Mouse (Mus musculus): Measurements from ENCODE around the gene Scn3b. TPM values are rescaled to one million over a fixed set of nuclear protein-coding genes. Genes with fewer than 3 reads are reported as not detected.

Scn3b gene
- polyA plus RNA-seq, 1 experiment from 2014 or later = 2.1 TPM

- H3K27ac ChIP-seq (ENCODE audit: low read length) = no peak overlapping the region
- H3K36me3 ChIP-seq (ENCODE audit: insufficient read depth, low read length) = no peaks in the 10 kb centered on the region
- H3K9me3 ChIP-seq (ENCODE audit: low read length) = no peaks in the 10 kb centered on the region
- H3K9ac ChIP-seq (replicated peaks; ENCODE audit: low read length) = no peak overlapping the region
- H3K4me3 ChIP-seq (ENCODE audit: low read length) = no peak overlapping the region
- peaks cover 14% of the 10 kb centered on the region for H3K27me3 ChIP-seq (ENCODE audit: insufficient read depth, low read length)
- WGBS = 12% methylated on average over 21 of the region's 21 CpGs
- ATAC-seq (ENCODE audit: low FRiP score, low TSS enrichment) = 0 out of 2 replicates have a peak, but pooled peaks have one; percentile 4
- H3K4me1 ChIP-seq (ENCODE audit: insufficient read depth, low read length) = peaks cover 17% of the 10 kb centered on the region; the same call in 1 of the 2 replicates
- H3K4me2 ChIP-seq (replicated peaks; ENCODE audit: low read depth, low read length) = 0 out of 2 replicates have a peak overlapping the region, but pooled peaks have one; percentile 17
Observed at GRCm38 (mm10) chr9:40268040-40268747, 823 bp upstream of the Scn3b start.

- H3K4me3 ChIP-seq (ENCODE audit: low read length) = peak overlapping the region; percentile 38
- no peaks in the 10 kb centered on the region for H3K9me3 ChIP-seq (ENCODE audit: low read length)
- H3K27ac ChIP-seq (ENCODE audit: low read length) = no peak overlapping the region
- ATAC-seq (ENCODE audit: low FRiP score, low TSS enrichment) = no peak; the same call in 1 of the 2 replicates
- no peaks in the 10 kb centered on the region for H3K36me3 ChIP-seq (ENCODE audit: insufficient read depth, low read length)
- H3K9ac ChIP-seq (replicated peaks; ENCODE audit: low read length) = no peak overlapping the region
- WGBS = 1% methylated on average over 4 of the region's 4 CpGs
- peak overlapping the region; percentile 56 for H3K4me2 ChIP-seq (replicated peaks; ENCODE audit: low read depth, low read length)
- H3K27me3 ChIP-seq (ENCODE audit: insufficient read depth, low read length) = peaks cover 14% of the 10 kb centered on the region
- peaks cover 17% of the 10 kb centered on the region; the same call in 1 of the 2 replicates for H3K4me1 ChIP-seq (ENCODE audit: insufficient read depth, low read length)
Observed at GRCm38 (mm10) chr9:40268748-40269102, 292 bp upstream of the Scn3b start.

DNA sequence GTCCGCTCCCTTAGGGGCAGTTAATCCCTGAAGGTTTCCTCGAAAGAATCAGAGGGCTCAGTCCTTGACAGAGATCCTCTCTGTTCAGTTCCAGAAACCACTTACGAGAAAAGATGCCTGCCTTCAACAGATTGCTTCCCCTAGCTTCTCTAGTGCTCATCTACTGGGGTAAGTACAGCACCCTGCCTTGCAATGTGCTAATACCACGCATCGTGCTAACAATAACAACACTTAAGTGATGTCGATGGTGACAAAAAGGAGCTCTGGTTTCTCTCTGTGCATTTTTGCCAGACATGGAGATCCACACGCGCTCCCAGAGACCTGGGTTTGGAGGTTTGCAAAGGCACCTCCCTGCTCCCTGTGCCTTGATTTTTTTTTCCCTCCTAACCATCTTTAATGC is 863 bp downstream of the Scn3b start:
- H3K9me3 ChIP-seq (ENCODE audit: low read length) = no peaks in the 10 kb centered on the region
- H3K4me1 ChIP-seq (ENCODE audit: insufficient read depth, low read length) = peaks cover 17% of the 10 kb centered on the region; the same call in 1 of the 2 replicates
- peaks cover 14% of the 10 kb centered on the region for H3K27me3 ChIP-seq (ENCODE audit: insufficient read depth, low read length)
- no peak overlapping the region for H3K4me2 ChIP-seq (replicated peaks; ENCODE audit: low read depth, low read length)
- ATAC-seq (ENCODE audit: low FRiP score, low TSS enrichment) = no peak
- no peaks in the 10 kb centered on the region for H3K36me3 ChIP-seq (ENCODE audit: insufficient read depth, low read length)
- no peak overlapping the region for H3K27ac ChIP-seq (ENCODE audit: low read length)
- no peak overlapping the region for H3K9ac ChIP-seq (replicated peaks; ENCODE audit: low read length)
- WGBS = 28% methylated on average over 8 of the region's 8 CpGs
- no peak overlapping the region for H3K4me3 ChIP-seq (ENCODE audit: low read length)

GRCm38 (mm10) chr9:40271075-40271474 is 2.1 kb downstream of the Scn3b start:
- WGBS = 71% methylated on average over 3 of the region's 3 CpGs
- H3K4me3 ChIP-seq (ENCODE audit: low read length) = no peak overlapping the region

DNA sequence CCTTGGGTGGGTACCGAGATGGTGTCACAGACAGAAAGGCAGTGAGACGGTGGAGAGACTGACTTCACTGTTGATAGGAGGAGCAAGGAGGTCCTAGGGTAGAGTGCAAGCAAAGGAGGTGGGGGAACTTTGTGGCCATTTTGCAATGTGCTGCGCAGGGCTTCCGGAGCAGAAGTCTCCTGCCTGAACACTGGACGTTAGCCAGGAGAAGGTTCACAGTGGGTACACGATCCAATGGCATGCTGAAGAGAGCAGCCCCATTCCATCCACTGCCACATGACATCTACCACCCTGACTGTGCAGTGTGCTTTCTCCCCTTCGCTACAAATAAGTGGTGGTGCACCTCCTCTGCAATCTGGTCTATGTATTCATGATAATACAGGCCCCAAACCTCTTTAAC is 3.8 kb downstream of the Scn3b start:
- peaks cover 16% of the 10 kb centered on the region; the same call in 1 of the 2 replicates for H3K4me1 ChIP-seq (ENCODE audit: insufficient read depth, low read length)
- 88% methylated on average over 7 of the region's 7 CpGs for WGBS
- no peaks in the 10 kb centered on the region for H3K9me3 ChIP-seq (ENCODE audit: low read length)
- H3K27me3 ChIP-seq (ENCODE audit: insufficient read depth, low read length) = peaks cover 14% of the 10 kb centered on the region
- no peak for ATAC-seq (ENCODE audit: low FRiP score, low TSS enrichment)
- no peak overlapping the region for H3K4me3 ChIP-seq (ENCODE audit: low read length)
- no peak overlapping the region for H3K27ac ChIP-seq (ENCODE audit: low read length)
- no peaks in the 10 kb centered on the region for H3K36me3 ChIP-seq (ENCODE audit: insufficient read depth, low read length)
- no peak overlapping the region for H3K4me2 ChIP-seq (replicated peaks; ENCODE audit: low read depth, low read length)
- no peak overlapping the region for H3K9ac ChIP-seq (replicated peaks; ENCODE audit: low read length)

More at GRCm38 (mm10) chr9:40271075-40271474, 2.1 kb downstream of the Scn3b start:
- Histone ChIP-seq H3K36me3 (ENCODE audit: insufficient read depth, low read length) (no peaks in the 10 kb centered on the region), H3K4me2 (replicated peaks; ENCODE audit: low read depth, low read length) (no peak overlapping the region), H3K4me1 (ENCODE audit: insufficient read depth, low read length) (peaks cover 17% of the 10 kb centered on the region; the same call in 1 of the 2 replicates), H3K9me3 (ENCODE audit: low read length) (no peaks in the 10 kb centered on the region), H3K27ac (ENCODE audit: low read length) (no peak overlapping the region), H3K27me3 (ENCODE audit: insufficient read depth, low read length) (peaks cover 14% of the 10 kb centered on the region), H3K9ac (replicated peaks; ENCODE audit: low read length) (no peak overlapping the region)
- ATAC-seq (ENCODE audit: low FRiP score, low TSS enrichment) = no peak

DNA sequence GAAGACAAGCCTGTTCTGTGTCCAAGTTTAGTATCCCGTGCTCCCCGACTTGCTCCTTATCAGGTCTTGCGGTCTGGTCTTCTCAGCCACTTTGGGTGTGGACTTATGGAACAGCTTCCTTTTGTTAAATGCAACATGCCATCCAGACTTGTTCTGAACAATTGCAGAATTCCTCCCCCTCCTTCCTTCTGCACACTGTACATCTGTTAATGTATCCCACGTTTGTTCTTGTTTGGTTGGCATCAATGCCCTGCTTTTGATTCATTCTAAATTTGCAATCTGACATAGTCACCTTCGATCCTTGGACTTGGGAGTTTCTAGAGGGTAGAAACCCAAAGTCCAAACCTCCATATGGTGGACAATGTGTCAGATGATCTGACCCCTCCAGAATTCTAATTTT is 6.9 kb downstream of the Scn3b start:
- no peaks in the 10 kb centered on the region for H3K4me1 ChIP-seq (ENCODE audit: insufficient read depth, low read length)
- no peaks in the 10 kb centered on the region for H3K9me3 ChIP-seq (ENCODE audit: low read length)
- ATAC-seq (ENCODE audit: low FRiP score, low TSS enrichment) = no peak
- H3K9ac ChIP-seq (replicated peaks; ENCODE audit: low read length) = no peak overlapping the region
- no peaks in the 10 kb centered on the region for H3K36me3 ChIP-seq (ENCODE audit: insufficient read depth, low read length)
- no peak overlapping the region for H3K4me2 ChIP-seq (replicated peaks; ENCODE audit: low read depth, low read length)
- no peak overlapping the region for H3K4me3 ChIP-seq (ENCODE audit: low read length)
- WGBS = 83% methylated on average over 5 of the region's 5 CpGs
- no peak overlapping the region for H3K27ac ChIP-seq (ENCODE audit: low read length)
- no peaks in the 10 kb centered on the region for H3K27me3 ChIP-seq (ENCODE audit: insufficient read depth, low read length)

GRCm38 (mm10) chr9:40277671-40278070 is 8.7 kb downstream of the Scn3b start:
- Histone ChIP-seq H3K4me3 (ENCODE audit: low read length) (no peak overlapping the region), H3K27me3 (ENCODE audit: insufficient read depth, low read length) (no peaks in the 10 kb centered on the region), H3K36me3 (ENCODE audit: insufficient read depth, low read length) (no peaks in the 10 kb centered on the region), H3K4me1 (ENCODE audit: insufficient read depth, low read length) (no peaks in the 10 kb centered on the region), H3K4me2 (replicated peaks; ENCODE audit: low read depth, low read length) (no peak overlapping the region), H3K9me3 (ENCODE audit: low read length) (no peaks in the 10 kb centered on the region), H3K27ac (ENCODE audit: low read length) (no peak overlapping the region), H3K9ac (replicated peaks; ENCODE audit: low read length) (no peak overlapping the region)
- no peak for ATAC-seq (ENCODE audit: low FRiP score, low TSS enrichment)
- WGBS = 67% methylated on average over 3 of the region's 3 CpGs

- H3K27me3 ChIP-seq (ENCODE audit: insufficient read depth, low read length) = no peaks in the 10 kb centered on the region
- H3K4me1 ChIP-seq (ENCODE audit: insufficient read depth, low read length) = no peaks in the 10 kb centered on the region
- no peak overlapping the region for H3K27ac ChIP-seq (ENCODE audit: low read length)
- H3K4me3 ChIP-seq (ENCODE audit: low read length) = no peak overlapping the region
- H3K9me3 ChIP-seq (ENCODE audit: low read length) = no peaks in the 10 kb centered on the region
- no peak overlapping the region for H3K4me2 ChIP-seq (replicated peaks; ENCODE audit: low read depth, low read length)
- 93% methylated on average over 7 of the region's 7 CpGs for WGBS
- H3K36me3 ChIP-seq (ENCODE audit: insufficient read depth, low read length) = no peaks in the 10 kb centered on the region
- H3K9ac ChIP-seq (replicated peaks; ENCODE audit: low read length) = no peak overlapping the region
- no peak for ATAC-seq (ENCODE audit: low FRiP score, low TSS enrichment)
Observed at GRCm38 (mm10) chr9:40279438-40279837, 10.4 kb downstream of the Scn3b start.

DNA sequence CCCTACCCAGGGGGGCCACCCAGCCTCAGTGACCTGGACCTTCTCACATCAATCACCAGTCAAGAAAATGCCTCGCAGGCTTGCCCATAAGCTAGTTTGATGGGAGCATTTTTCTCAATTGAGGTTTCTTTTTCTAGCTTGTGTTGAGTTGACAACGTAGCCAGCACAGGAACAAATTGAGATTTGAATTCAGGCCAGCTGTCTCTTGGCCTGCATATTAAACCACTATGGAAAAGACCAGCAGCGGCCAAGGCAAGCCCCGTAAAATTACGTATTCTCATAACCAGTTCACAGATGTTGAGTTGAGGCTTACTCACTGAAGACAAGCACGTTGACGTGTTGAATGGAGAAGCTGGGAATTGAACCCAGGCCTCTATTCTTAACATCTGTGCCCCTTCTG is 14.0 kb downstream of the Scn3b start:
- H3K36me3 ChIP-seq (ENCODE audit: insufficient read depth, low read length) = no peaks in the 10 kb centered on the region
- no peak overlapping the region for H3K27ac ChIP-seq (ENCODE audit: low read length)
- no peak overlapping the region for H3K9ac ChIP-seq (replicated peaks; ENCODE audit: low read length)
- no peak overlapping the region for H3K4me2 ChIP-seq (replicated peaks; ENCODE audit: low read depth, low read length)
- no peaks in the 10 kb centered on the region for H3K9me3 ChIP-seq (ENCODE audit: low read length)
- H3K27me3 ChIP-seq (ENCODE audit: insufficient read depth, low read length) = no peaks in the 10 kb centered on the region
- ATAC-seq (ENCODE audit: low FRiP score, low TSS enrichment) = no peak
- no peaks in the 10 kb centered on the region for H3K4me1 ChIP-seq (ENCODE audit: insufficient read depth, low read length)
- WGBS = 92% methylated on average over 7 of the region's 7 CpGs
- no peak overlapping the region for H3K4me3 ChIP-seq (ENCODE audit: low read length)

GRCm38 (mm10) chr9:40292475-40292874 is 23.5 kb downstream of the Scn3b start:
- no peak for ATAC-seq (ENCODE audit: low FRiP score, low TSS enrichment)
- H3K4me1 ChIP-seq (ENCODE audit: insufficient read depth, low read length) = no peaks in the 10 kb centered on the region
- peaks cover 18% of the 10 kb centered on the region for H3K36me3 ChIP-seq (ENCODE audit: insufficient read depth, low read length)
- WGBS = 83% methylated on average over 4 of the region's 4 CpGs
- H3K9me3 ChIP-seq (ENCODE audit: low read length) = no peaks in the 10 kb centered on the region
- H3K27ac ChIP-seq (ENCODE audit: low read length) = no peak overlapping the region
- no peaks in the 10 kb centered on the region for H3K27me3 ChIP-seq (ENCODE audit: insufficient read depth, low read length)
- H3K4me3 ChIP-seq (ENCODE audit: low read length) = no peak overlapping the region
- no peak overlapping the region for H3K4me2 ChIP-seq (replicated peaks; ENCODE audit: low read depth, low read length)
- H3K9ac ChIP-seq (replicated peaks; ENCODE audit: low read length) = no peak overlapping the region

Measured in kidney, embryonic 16.5 days (tissue).